ENCODE assay signal across 24 mouse cellular contexts in genomic region chr16:13620194-13620593, GRCm38 (mm10).
"Had no signal": no experiment of that assay in that cellular context is flagged by ENCODE, and none has a peak within 500 bp of the region (broad histone marks: within the 10 kb centered on the region; RNA-seq: fewer than 3 reads in every experiment).

No protein-coding gene starts in this region.

- H3K4me2 ChIP-seq: heart, embryonic 12.5 days; hindbrain, embryonic 13.5 days; hindbrain, embryonic 15.5 days; kidney, embryonic 15.5 days; limb, embryonic 13.5 days; limb, embryonic 15.5 days had no signal

- H3K9me3 ChIP-seq: heart, embryonic 10.5 days; heart, embryonic 12.5 days; hindbrain, embryonic 10.5 days; hindbrain, embryonic 13.5 days; hindbrain, embryonic 15.5 days; kidney, embryonic 15.5 days; limb, embryonic 13.5 days; limb, embryonic 15.5 days had no signal

- H3K9ac ChIP-seq: heart, embryonic 12.5 days; hindbrain, embryonic 13.5 days; hindbrain, embryonic 15.5 days; kidney, embryonic 15.5 days; limb, embryonic 13.5 days; limb, embryonic 15.5 days had no signal

- ATAC-seq: hindbrain, postnatal 0 days; intestine, embryonic 16.5 days had no signal

- H3K4me1 ChIP-seq: heart, embryonic 10.5 days; heart, embryonic 12.5 days; hindbrain, embryonic 10.5 days; hindbrain, embryonic 13.5 days; hindbrain, embryonic 15.5 days; kidney, embryonic 15.5 days; limb, embryonic 13.5 days; limb, embryonic 15.5 days had no signal

- H3K27me3 ChIP-seq: heart, embryonic 12.5 days; hindbrain, embryonic 13.5 days; hindbrain, embryonic 15.5 days; kidney, embryonic 15.5 days; limb, embryonic 13.5 days; limb, embryonic 15.5 days had no signal

- H3K4me3 ChIP-seq: heart, embryonic 10.5 days; heart, embryonic 12.5 days; hindbrain, embryonic 10.5 days; hindbrain, embryonic 13.5 days; hindbrain, embryonic 15.5 days; kidney, embryonic 15.5 days; limb, embryonic 13.5 days; limb, embryonic 15.5 days had no signal

- H3K27ac ChIP-seq: heart, embryonic 10.5 days; hindbrain, embryonic 10.5 days; hindbrain, embryonic 13.5 days; hindbrain, embryonic 15.5 days; hindbrain, postnatal 0 days; kidney, embryonic 15.5 days; kidney, postnatal 0 days; limb, embryonic 13.5 days; limb, embryonic 15.5 days had no signal

- DNase-seq: gastrocnemius, postnatal 14 days; gastrocnemius, postnatal 36 days; heart, adult 18-20 months; heart, postnatal 10 days; heart, postnatal 4 days; kidney, adult 11 months; kidney, adult 2 months; kidney, adult 9 months; kidney, postnatal 14 days; kidney, postnatal 36 days; layer of hippocampus, adult 9-11 months; layer of hippocampus, postnatal 36 days; left cerebral cortex, postnatal 4 days had no signal
